Mouse (Mus musculus): ENCODE data around the gene AY761185.
"Not testable (repeated sequence)": the region's sequence is repeated elsewhere in the genome, so short reads cannot be mapped to it uniquely, and the experiment has no call there.

Gene AY761185

DNA sequence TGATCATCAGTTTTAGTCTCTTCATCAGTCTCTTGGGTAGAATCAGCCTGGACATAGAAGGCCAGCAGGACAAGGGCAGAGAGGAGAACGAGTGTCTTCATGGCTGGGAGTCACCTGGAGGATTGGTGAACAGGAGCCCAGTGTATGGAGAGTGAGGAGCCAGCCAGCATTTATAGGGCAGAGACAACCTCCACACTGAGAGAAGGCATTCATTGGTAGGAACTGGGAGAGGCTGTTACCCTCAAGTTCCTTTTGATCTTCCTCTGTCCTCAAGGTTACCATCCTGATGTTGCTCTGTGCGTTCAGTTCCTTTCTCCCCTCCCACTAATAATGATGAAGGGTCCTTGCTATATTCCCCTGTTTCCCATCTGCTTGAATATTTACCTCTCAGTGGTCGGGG is at the start of gene AY761185:
TSS of gene AY761185 (minus strand) at position 101 of the 400 bp plus-strand sequence.
- no peak for DNase-seq (ENCODE audit: low spot score)

DNA sequence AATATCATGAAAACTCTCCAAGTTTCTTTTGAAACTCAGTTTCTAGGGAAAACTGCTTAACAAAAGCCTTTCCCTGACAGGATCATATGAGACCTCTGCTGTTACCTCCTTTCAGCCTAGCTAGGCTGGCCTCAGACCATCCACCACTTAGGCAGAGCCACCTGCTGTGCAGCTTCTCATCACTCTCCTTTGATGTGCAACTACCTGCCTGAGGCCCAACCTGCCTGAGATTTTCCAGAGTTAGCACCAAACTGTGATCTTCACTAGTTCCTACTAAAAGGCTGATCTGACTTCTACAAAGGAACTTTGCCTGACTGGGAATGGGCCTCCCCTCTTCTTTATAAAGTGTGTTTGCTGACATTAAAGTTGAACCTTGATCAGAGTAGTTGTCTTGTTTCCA is 49.5 kb upstream of the AY761185 start:
- not testable (repeated sequence) for DNase-seq (ENCODE audit: low spot score)

DNA sequence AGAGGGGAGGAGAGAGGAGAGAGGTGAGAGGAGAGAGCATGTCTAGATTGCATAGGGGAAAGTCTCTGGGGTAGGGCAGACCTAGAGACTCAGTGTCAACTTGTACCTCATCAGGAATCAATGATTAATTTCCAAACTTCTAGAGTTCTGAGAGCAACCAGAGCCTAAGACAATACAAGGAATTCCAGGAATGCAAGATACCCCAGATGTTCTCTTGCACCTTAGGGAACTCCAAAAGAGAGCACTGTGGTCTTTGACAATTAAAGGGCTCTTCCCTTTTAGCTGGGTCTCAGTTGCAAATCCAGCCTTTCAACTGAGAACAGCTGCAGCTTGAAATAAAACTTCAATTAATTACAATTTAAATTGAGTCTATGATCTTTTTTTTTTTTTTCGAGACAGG is 35.3 kb upstream of the AY761185 start:
- no peak for DNase-seq (ENCODE audit: low spot score)

DNA sequence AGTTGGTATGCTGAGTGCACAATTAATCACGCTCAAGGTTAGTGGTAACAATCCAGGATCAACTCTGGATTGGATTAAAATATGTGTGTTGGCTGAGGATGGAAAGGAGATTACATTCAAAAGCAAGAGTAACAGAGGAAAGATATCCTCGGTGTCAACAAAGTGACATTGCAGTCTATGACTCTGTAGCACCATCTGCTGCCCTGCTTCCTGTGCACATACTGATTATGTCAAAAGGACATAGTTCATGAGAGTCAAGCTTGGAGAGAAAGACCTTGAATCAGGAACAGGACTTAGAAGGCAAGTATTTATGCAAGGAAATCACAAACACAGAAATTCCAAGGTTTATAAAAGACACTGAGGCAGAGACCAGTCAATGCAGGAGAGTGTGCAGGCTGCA is 20.0 kb upstream of the AY761185 start:
- DNase-seq (ENCODE audit: low spot score): no peak

DNA sequence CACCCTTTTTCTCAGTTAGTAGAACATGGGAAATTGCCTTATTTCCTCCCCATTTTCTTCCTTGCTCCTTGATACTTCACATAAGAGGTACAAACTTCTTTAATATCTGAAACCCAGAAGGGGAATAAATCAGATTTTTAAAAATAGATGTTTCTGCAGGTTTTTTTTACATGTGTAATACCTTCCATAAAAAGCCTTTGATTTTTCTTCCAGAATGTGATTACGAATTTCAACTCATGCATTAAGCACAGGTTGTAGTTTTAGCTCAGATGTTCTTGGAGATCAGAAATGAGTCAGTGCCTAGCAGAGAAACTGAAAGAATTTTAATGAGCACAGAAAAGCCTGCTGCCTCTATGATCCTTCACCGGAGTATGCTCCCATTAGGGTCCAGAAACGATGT is 22.5 kb downstream of the AY761185 start, which contains the start of gene Gm6040:
TSS of gene Gm6040 (minus strand) at position 101 of the 400 bp plus-strand sequence.
- DNase-seq (ENCODE audit: low spot score): no peak

DNA sequence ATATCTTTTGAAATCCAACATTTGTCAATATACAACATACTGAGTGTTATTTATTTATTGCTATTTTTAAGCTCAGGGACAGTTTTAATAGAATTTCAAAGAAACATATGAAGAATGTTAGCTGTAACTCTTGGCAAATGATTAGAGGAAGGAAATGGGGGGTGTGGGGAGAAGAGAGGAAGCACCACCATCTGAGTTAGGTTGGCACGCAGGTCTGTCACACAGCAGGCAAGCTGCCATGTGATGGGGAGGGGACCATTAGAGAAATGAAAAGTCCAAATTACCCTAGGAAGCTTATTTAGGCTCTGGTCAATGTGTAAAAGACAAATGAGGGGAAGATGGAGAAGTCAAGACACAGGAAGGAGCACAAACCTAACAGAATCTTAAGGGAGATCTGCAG is 32.2 kb downstream of the AY761185 start:
- DNase-seq (ENCODE audit: low spot score): no peak

DNA sequence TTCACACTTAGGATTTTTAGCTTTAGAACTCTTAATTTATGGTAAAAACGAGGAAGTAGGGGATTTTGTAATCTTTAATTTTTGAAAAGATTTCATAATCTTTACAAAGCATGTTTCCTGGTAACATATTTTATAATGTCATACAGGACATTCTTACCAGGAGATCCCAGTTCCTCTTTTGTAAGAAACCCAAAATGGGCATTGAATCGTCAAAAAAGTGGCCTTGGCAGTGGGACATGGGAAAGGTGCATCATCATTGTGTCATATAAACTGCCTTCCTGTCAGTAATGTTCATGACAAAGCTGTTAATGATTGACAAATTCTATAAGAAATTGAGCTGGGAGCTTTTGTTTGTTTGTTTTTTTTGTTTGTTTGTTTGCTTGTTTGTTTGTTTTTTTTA is 36.3 kb downstream of the AY761185 start:
- no peak for DNase-seq (ENCODE audit: low spot score)

DNA sequence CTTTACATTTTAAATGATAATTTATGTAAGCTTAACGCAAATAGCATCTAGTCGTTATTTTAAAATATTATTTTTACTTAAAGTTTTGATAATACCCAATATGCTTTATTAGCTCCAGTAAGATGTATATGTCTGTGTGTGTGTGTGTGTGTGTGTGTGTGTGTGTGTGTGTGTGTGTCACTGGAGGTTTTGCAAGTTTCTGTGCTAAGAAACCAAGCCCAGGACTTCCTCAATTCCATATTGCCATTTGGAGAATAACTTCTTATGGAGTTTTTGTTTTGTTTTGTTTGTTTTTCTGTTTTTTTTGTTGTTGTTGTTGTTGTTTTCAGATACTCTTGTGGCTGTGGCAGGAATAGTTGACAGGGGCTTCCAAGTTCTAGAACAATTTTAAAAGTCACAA is 37.4 kb downstream of the AY761185 start:
- DNase-seq (ENCODE audit: low spot score): no peak

DNA sequence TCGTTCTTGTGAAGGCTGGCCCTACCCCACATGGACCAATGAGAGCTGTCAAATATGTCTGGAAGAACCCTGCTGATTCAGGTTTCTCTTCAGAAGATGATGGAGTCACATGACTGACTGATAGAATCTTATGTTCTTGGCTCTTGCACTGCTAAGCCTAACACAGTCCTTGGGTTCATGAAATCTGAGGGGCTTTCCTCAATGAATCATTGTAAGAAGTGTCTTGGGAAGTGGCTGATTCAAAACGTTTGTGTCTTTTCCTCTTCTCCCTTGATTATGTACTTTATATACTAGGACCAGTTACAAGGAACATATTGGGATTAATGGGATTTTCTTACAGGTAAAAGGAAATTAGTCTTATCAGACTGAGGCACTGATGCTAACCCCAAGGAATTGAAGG is 42.0 kb downstream of the AY761185 start, which contains the start of gene Gm15056:
TSS of gene Gm15056 (minus strand) at position 101 of the 400 bp plus-strand sequence.
- DNase-seq (ENCODE audit: low spot score): no peak

Data from retina, embryonic 14.5 days (tissue).